Mouse (Mus musculus) spleen, adult 2 months (tissue): ENCODE results near the gene Parp6.

Experiments used
- CTCF ChIP-seq: fragments of 200-500 bp; IDR thresholded peaks from 2 replicates; pipeline ENCODE4 v1.5.1; 2011; ENCODE audit warnings: mild to moderate bottlenecking, inconsistent platforms; ENCODE audit not compliant: insufficient read depth, insufficient read length, insufficient replicate concordance; ENCODE audit errors: extremely low read depth
- POLR2A ChIP-seq: fragments of 200-500 bp; IDR thresholded peaks from 2 replicates; pipeline ENCODE4 v1.6.1; 2011; ENCODE audit warnings: low read depth, low read length, inconsistent platforms

DNA sequence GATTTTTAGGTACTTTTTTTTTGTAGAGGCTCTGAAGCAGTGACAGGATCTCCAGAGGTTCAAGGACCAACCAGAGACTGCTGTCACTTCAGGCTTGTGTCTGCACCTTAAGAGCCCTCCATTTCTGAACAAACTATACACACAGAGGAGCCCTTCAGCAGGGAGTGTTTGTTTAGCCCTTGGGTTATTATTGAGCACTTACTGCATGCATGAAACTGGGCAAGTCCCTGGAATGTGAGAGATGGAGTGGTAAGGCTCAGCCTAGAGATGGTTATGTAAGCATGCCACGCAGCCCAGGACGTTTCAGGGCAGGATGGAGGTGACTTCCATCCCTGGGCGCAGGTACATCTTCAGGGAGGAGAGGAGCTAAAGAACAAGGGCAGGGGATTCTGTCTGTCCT, 79.3 kb downstream of the Parp6 start:
- no peak for TF ChIP-seq POLR2A
- no peak for TF ChIP-seq CTCF
